Mouse (Mus musculus) hindbrain, postnatal 0 days (tissue): Measurements from ENCODE around the gene Mia2. TPM values are rescaled to one million over a fixed set of nuclear protein-coding genes. Genes with fewer than 3 reads are reported as not detected.

Experiments used
- ATAC-seq: fragments of 200-750 bp; cut with Nextera tagmentation; 2 replicates; pipeline ENCODE4 v1.8.0; 2017; ENCODE audit warnings: mild to moderate bottlenecking, moderate TSS enrichment, moderate library complexity
- DNase-seq: peaks from one replicate; pipeline ENCODE4 v3.0.0-alpha.2; 2015; ENCODE audit warnings: low spot score
- H3K27ac ChIP-seq: fragments of 300-500 bp; sonication (generic); 2 replicates; pipeline ENCODE4 v1.5.1; 2014; ENCODE audit warnings: mild to moderate bottlenecking
- H3K27me3 ChIP-seq: fragments of 300-500 bp; sonication (generic); 2 replicates; pipeline ENCODE4 v1.6.1; 2014; ENCODE audit warnings: low read length, mixed read lengths; ENCODE audit not compliant: insufficient read depth
- H3K36me3 ChIP-seq: fragments of 300-500 bp; sonication (generic); 2 replicates; pipeline ENCODE4 v1.6.1; 2014; ENCODE audit warnings: low read length, mixed read lengths; ENCODE audit not compliant: insufficient read depth
- H3K4me1 ChIP-seq: fragments of 300-500 bp; sonication (generic); 2 replicates; pipeline ENCODE4 v1.6.1; 2014; ENCODE audit warnings: antibody characterized with exemption, low read length, mixed read lengths; ENCODE audit not compliant: insufficient read depth
- H3K4me2 ChIP-seq: fragments of 300-500 bp; sonication (generic); 2 replicates; pipeline ENCODE4 v1.6.1; 2014; ENCODE audit warnings: low read depth, mild to moderate bottlenecking, low read length, moderate library complexity, mixed read lengths
- H3K4me3 ChIP-seq: fragments of 300-500 bp; sonication (generic); 2 replicates; pipeline ENCODE4 v1.5.1; 2014; ENCODE audit warnings: low read length
- H3K9ac ChIP-seq: fragments of 300-500 bp; sonication (generic); replicated peaks from 2 replicates; pipeline ENCODE4 v1.6.1; 2014; ENCODE audit warnings: mild to moderate bottlenecking, low read length, moderate library complexity, mixed read lengths
- H3K9me3 ChIP-seq: fragments of 300-500 bp; sonication (generic); 2 replicates; pipeline ENCODE4 v1.6.1; 2016; ENCODE audit warnings: low read length, mixed read lengths
- CTCF ChIP-seq: IDR thresholded peaks from 2 replicates; pipeline ENCODE4 v1.5.1; 2016; ENCODE audit warnings: antibody characterized with exemption, control low read depth, low read depth
- WGBS: fragments of 180-500 bp; shearing (Covaris S2); extraction: QIAGEN DNeasy Blood & Tissue Kit; methylation state at CpG from one replicate; pipeline ENCODE4 v1.1.7; 2014; 5-methylcytosine and 5-hydroxymethylcytosine counted together
- polyA plus RNA-seq: library from polyadenylated mRNA; unstranded; fragments of >200 nt; fragmentation: Nextera tagmentation; extraction: Ambion mirVana; gene quantifications from 2 replicates; pipeline ENCODE4 v1.2.1, GENCODE M21; 2015
- total RNA-seq: library from RNA; depleted of rRNA; stranded (reverse); fragments of >200 nt; gene quantifications from 2 replicates; pipeline ENCODE4 v1.2.3, GENCODE M21; 2014

Gene Mia2
- total and polyA plus RNA-seq, 2 experiments from 2014 or later = 24.9 to 38.2 TPM

DNA sequence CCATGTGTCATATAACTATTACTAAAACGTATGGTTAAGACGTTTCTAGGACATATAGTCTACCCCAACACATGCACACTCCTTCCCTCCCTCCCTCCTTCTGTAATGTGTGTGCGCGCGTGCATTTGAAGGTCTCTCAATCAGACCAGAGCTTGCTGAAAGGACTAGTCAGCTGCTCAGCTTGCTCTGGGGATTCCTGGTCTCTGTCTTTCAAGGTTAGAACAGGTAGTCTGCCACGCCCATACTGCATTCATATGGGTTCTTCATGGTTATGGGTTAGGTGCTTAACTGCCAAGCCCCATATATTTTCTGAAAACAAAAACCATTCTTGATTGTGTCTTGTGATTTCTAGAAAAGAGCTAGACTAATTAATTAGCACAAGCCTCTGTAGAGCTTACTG lies 110.0 kb downstream of the Mia2 start:
- Histone ChIP-seq H3K36me3 (peaks cover 9% of the 10 kb centered on the region; the same call in 1 of the 2 replicates), H3K4me3 (no peak overlapping the region), H3K27me3 (no peaks in the 10 kb centered on the region), H3K4me1 (no peaks in the 10 kb centered on the region), H3K9me3 (no peaks in the 10 kb centered on the region), H3K9ac (no peak overlapping the region), H3K4me2 (no peak overlapping the region), H3K27ac (no peak overlapping the region)
- DNase-seq (no peak), ATAC-seq (no peak)
- 93% methylated on average over 6 of the region's 6 CpGs for WGBS
- no peak for TF ChIP-seq CTCF

GRCm38 (mm10) chr12:59206208-59206999 lies 110.8 kb downstream of the Mia2 start:
- no peaks in the 10 kb centered on the region for H3K4me1 ChIP-seq
- 93% methylated on average over 4 of the region's 4 CpGs for WGBS
- DNase-seq (no peak), ATAC-seq (no peak)
- H3K4me3 ChIP-seq = no peak overlapping the region
- H3K9ac ChIP-seq = no peak overlapping the region
- no peak overlapping the region for H3K4me2 ChIP-seq
- H3K36me3 ChIP-seq = peaks cover 4% of the 10 kb centered on the region; the same call in 1 of the 2 replicates
- H3K9me3 ChIP-seq = no peaks in the 10 kb centered on the region
- no peak for TF ChIP-seq CTCF
- no peak overlapping the region for H3K27ac ChIP-seq
- no peaks in the 10 kb centered on the region for H3K27me3 ChIP-seq

DNA sequence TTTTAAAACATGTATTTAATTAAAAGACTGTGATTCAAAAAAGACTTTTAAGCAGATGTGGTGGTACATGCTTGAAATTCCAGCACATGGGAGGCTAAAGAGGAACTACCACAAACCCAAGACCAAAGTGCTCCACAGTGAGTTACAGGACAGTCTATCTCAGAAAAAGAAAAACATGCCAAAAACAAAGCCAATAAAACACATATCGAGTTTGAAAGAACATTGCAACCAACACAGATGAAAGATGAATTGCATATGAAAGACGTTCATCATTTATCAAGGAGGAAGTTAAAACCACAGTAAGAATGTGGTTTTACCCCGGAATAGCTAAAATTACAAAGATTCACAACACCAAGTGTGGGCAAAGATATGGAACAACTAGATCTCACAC lies 111.4 kb downstream of the Mia2 start:
- 93% methylated on average over 3 of the region's 3 CpGs for whole genome bisulfite sequencing
- no peak overlapping the region for H3K9ac ChIP-seq
- H3K9me3 ChIP-seq = no peaks in the 10 kb centered on the region

DNA sequence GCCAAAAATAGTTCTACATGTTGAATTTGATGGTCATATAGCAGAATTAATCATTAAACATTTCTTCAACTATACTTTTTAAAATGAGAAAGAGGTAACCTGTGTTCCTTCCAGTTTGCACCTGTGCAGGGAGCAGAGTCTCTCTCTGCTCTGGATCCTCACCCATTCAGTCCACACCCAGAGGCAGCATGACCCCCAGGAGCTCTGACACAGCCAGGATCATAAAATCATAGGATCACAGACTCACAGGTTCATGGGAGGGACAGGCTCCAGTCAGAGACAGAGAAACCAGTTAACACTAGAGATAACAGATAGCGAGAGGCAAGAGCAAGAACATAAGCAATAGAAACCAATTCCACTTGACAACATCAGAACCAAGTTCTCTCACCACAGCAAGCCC lies 112.2 kb downstream of the Mia2 start:
- no peak for TF ChIP-seq CTCF
- Histone ChIP-seq H3K4me2 (no peak overlapping the region), H3K9me3 (no peaks in the 10 kb centered on the region), H3K4me1 (no peaks in the 10 kb centered on the region), H3K36me3 (peaks cover 4% of the 10 kb centered on the region; the same call in 1 of the 2 replicates), H3K27ac (no peak overlapping the region), H3K9ac (no peak overlapping the region), H3K27me3 (no peaks in the 10 kb centered on the region), H3K4me3 (no peak overlapping the region)
- ATAC-seq = no peak
- WGBS = 100% methylated on average over 1 of the region's 1 CpGs
- DNase-seq = no peak

More for the DNA sequence above, 111.4 kb downstream of the Mia2 start:
- ATAC-seq (no peak), DNase-seq (no peak)
- Histone ChIP-seq H3K36me3 (peaks cover 4% of the 10 kb centered on the region; the same call in 1 of the 2 replicates), H3K4me2 (no peak overlapping the region), H3K27ac (no peak overlapping the region), H3K4me1 (no peaks in the 10 kb centered on the region), H3K27me3 (no peaks in the 10 kb centered on the region), H3K4me3 (no peak overlapping the region)
- TF ChIP-seq CTCF = no peak

DNA sequence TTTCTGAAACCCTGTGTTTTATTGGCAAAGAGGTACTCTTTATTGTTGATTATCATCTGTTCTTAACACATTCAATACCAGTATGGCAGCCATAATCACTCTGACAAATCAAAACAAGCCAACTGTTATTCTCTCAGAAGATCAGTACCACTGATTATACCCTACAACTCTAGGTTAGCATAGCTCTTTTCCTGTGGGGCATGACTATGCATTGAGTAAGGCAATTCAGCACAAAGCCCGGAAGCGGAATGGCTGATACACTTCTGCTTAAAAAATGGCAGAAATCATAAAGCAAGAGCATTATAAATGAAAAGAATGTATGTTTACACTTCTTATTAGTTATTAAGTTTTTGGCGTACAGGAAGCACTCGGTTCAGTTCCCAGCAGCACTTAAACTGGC lies 120.6 kb downstream of the Mia2 start:
- WGBS = 90% methylated on average over 4 of the region's 4 CpGs
- Histone ChIP-seq H3K36me3 (no peaks in the 10 kb centered on the region), H3K9me3 (no peaks in the 10 kb centered on the region), H3K27ac (no peak overlapping the region), H3K9ac (no peak overlapping the region), H3K4me2 (peak overlapping the region; percentile 76; the same call in 1 of the 2 replicates), H3K4me1 (peaks cover 8% of the 10 kb centered on the region; the same call in 1 of the 2 replicates), H3K4me3 (no peak overlapping the region), H3K27me3 (no peaks in the 10 kb centered on the region)
- DNase-seq (no peak), ATAC-seq (no peak)
- no peak for TF ChIP-seq CTCF

- Histone ChIP-seq H3K9me3 (no peaks in the 10 kb centered on the region), H3K4me2 (peak overlapping the region; percentile 76; the same call in 1 of the 2 replicates), H3K27me3 (no peaks in the 10 kb centered on the region), H3K36me3 (no peaks in the 10 kb centered on the region), H3K4me1 (peaks cover 8% of the 10 kb centered on the region; the same call in 1 of the 2 replicates), H3K4me3 (no peak overlapping the region), H3K9ac (no peak overlapping the region), H3K27ac (no peak overlapping the region)
- WGBS = 80% methylated on average over 6 of the region's 6 CpGs
- TF ChIP-seq CTCF = no peak
- no peak for ATAC-seq
- DNase-seq = no peak
Measured at GRCm38 (mm10) chr12:59216676-59217266, 121.2 kb downstream of the Mia2 start.
